Mouse (Mus musculus) right cerebral cortex, adult 18-20 months (tissue): Measurements from ENCODE around the gene Kcnk4.

Experiments
- DNase-seq: peaks from one replicate; pipeline ENCODE4 v3.0.0; 2022; ENCODE audit warnings: mixed read lengths

Kcnk4 gene

GRCm38 (mm10) chr19:6874257-6874656 lies 60.1 kb downstream of the Kcnk4 start:
- no peak for DNase-seq
